Mouse (Mus musculus): ENCODE data around the gene Fst. TPM values are rescaled to one million over a fixed set of nuclear protein-coding genes. Genes with fewer than 3 reads are reported as not detected.
A peak's percentile ranks its signal among the peaks of the same experiment; 100 is the strongest.

Gene Fst
- 1 to 10 TPM; 2.3 to 3.5 (median 2.5) TPM for total RNA-seq (2022)

DNA sequence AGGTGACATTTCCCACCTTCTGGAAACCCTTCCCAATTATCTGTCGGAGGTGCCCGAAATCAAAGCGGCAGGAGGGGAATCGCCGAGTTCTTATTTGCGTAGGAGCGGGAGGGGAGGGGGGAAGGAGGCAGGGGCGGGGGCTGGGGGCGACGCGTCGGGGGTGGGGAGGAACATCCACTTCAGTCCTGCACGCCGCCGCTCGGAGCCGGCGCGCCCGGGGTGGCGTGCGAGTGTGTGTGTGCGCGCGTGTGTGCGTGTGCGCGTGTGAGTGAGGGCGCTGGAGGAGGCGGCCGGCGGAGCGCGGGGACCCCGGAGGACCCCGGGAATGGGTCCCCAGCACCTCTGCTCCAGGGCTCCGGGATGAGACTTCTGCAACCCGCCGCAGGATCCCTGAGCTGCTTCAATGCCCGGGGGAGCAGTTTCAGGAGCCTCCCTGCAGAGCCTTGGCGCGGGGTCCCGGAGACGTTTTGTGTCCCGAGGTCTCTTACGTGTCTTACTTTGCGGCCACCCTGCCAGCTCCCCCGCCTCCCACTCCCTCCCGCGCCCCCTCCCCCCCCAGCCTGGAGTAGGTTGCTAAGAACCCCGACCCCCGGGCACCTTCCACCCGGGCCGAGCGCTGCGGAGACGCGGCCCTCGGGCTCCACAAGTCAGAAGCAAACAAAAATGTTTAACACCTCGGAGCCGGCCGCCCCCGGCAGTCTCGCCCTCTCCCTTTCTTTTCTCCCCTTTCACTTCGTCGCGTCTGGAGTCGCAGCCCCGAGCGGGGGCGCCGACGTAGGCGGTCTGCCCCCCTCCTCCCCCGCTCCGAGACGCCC, at the start of gene Fst:
TSS of gene Fst (minus strand) at position 66 of the 815 bp plus-strand sequence.
- peak; percentile 12 to 24 for DNase-seq (ENCODE audit: low spot score in 2 of 2)

DNA sequence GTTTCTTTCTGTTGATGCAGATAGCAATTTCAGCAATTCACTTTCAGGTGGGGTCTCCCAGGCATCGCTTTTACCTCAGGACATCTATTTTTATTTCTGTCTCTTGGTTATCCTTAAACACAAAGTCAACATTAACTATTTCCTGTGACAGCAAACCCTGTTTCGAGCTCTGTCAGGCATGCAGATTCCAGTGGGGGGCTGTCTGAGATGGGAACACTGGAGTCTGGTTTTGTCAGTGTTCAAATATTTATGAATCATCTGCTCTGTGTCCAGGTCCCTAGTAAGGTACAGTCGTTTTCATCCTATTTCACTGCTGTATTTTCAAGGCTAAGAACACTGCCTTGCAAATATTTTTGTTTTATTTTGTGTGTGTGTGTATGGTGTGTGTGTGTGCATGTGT, 35.1 kb upstream of the Fst start:
- DNase-seq (ENCODE audit: low spot score in 2 of 2), result no peak

DNA sequence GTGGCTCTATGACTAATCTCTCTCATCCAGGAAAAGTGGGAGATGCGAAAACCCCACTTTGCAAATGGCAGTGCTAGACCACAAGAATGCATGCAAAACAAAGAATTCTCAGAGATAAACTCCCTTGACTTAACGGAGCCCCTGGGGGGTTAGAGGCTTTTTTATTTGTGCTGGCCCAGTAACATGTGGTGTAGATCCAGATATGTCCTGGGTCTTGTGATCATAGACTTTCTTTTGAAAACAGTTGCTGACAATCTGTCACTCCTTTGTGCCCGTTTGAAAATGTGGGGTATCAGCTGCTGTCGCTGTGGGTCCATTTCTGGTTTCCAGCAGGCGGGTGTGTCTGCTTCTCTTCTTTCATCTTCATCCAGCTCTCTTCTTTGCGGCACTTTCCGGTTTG, 29.4 kb upstream of the Fst start:
- DNase-seq (ENCODE audit: low spot score in 2 of 2), result no peak

DNA sequence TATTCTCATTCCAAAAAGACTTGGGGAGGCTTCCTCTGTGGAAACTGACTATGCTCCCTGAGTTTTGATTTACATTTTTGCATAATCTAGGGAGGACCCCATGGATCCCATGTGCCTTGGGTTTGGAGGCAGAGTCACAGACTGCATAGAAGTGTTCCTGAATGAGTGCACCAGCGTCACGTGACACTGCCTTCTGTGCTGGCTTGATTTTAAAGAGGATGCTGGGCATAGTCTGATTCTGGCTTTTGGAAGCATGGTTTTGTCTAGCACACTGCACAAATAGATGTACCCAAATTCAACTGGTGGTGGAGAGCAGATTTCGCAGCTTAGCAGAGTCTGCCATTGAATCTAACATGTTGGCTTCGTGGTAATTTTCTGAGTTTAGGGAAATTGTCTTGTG, 19.6 kb upstream of the Fst start:
- DNase-seq (ENCODE audit: low spot score in 2 of 2), result no peak

DNA sequence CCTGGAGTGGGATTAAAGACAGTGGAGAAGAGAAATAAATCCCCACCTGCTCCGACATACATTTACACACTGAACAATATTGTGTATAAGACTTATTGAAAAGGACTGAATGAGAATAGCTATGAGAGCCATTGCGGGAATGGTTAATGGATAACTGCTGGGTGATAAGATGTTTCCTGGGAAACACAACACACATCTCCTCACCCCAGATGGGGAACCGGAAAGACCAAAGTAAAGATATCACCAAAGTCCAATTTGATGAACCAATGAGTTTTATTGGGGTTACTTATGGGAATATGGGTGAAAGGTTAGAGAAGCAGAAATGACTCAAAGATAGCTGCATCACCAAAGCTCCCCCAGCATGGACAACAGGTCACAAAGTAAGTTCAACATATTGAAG, 11.2 kb upstream of the Fst start:
- DNase-seq (ENCODE audit: low spot score in 2 of 2), result no peak

DNA sequence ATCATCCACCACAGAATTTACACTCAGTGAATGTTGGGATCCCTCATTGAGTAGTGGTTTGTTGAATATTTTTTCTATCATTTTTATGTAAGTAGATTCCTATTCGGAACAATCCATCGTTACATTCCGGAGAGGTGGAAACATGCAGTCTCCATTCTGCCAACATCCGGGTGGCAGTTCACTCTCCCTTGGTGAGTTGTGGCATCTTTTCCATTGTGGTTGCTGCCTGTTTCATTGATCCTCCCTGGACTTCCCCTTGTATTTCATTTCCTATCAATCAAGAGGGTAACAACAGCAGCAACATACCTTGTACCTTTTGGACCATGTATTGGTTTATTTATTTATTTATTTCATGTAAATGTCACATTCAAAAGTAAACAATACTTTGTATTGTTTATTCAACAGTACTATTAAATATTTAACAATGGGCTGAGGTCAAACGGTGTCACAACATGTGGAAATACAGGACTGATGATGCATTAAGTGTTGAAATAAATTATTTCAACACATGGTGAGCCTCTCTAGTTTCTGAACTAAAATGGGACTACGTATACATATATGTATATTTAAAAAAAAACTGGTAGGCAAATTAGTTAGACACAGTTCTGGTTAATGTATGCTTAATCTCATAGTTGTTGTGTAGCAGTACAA, 7.6 kb upstream of the Fst start:
- no peak for DNase-seq (ENCODE audit: low spot score in 2 of 2)

DNA sequence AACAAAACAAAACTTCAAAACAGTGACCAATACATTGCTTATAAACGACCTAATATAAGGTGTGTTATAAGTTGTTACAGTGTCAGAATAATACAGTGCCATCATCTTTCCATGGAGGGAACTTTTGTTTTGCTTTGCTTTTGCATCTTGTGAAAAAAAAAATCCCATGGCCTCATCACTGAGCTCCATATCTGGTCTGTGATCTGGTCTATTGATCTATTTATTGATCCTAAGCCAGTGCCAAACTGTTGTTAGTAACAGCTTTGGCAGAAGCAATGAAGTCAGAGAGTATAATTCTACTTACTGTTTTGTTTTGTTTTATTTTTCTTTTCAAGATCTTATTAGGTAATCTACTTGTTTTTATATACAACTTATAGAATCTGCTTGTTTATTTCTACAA, 6.6 kb upstream of the Fst start:
- no peak for DNase-seq (ENCODE audit: low spot score in 2 of 2)

DNA sequence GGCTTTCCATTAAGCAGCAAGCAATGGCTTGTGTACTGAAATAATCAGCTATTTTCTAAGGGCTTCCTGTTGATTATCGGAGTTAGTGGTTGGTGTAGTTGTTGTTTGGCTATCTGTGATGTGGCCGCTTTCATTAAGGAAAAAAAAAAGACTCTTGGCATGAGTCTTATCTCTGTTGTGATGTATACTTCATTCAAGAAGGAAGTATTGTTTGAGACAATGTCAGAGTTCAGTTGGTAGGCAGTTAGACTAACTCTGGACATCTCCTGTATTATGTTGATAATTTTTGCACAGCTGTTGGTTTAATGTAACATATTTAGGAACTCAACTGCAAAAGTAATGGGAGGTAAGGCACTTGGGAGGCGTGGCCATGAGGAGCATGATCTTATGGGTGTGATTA, 6.1 kb upstream of the Fst start:
- no peak for DNase-seq (ENCODE audit: low spot score in 2 of 2)

DNA sequence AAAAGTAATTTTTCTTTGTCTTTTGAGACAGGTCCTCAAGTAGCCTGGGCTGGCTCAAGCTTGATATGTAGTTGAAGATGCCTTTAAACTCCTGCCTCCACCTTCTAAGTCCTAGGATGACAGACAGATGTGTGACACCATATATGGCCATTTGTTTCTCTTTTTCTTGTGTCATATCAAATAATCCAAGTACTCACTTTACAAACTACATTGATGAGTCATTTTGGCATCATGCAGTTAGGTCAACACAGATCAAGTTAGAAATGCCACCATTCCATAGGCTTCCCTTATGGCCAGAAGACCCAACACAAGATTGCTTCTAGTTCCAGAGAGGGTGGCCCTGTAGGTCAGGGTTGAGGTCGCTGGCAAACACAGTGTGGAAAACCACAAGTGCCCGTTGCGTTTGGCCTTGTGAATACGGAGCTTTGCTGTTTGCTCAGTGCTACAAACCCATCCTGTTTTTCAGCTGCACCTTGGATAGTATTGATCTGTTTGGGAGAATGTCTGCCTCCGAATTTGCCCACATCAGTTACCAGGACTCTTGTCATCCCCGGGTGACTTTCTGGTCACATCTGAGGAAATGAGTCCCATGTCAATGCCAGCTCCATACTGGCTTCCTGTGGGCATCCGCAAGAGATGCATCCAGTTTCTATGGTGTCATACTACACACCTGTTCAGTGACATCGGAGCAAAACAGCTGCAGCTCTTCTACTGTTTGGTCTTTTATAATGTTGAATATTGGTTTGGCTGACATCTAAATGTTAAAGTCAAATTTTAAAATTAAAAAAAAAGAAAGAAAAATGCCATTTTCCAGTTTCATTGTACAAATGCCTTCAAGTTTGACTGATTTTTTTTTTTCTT, 4.0 kb upstream of the Fst start:
- DNase-seq (ENCODE audit: low spot score in 2 of 2), result no peak

DNA sequence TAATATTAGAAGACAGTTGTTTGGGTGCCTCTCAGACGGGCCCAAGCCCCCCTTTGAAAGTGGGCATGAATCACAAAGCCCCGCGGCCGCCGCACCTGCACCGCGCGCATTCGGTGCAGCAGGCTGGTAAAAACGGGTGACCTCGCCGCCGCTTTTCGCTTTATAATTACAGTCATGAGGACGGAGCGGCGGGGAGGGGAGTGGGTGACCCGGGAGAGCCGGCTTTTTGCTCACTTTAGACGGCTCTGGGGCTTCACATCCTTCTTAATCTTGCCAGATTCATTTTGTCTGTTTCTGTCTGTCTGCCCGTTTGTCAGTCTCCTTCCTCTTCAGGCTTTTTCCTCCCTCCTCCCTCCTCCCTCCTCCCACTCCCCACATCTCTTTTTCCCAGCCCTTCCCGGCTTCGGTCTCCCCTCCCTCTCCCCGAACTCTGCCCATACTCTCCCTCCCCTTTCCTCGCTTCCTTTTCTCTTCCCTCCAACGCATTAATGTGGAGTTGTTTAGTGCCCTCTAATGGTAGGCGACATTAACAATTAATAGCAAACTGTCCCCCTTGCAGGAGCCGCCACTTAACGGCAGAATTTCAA, 1.6 kb upstream of the Fst start:
- no peak for DNase-seq (ENCODE audit: low spot score in 2 of 2)

DNA sequence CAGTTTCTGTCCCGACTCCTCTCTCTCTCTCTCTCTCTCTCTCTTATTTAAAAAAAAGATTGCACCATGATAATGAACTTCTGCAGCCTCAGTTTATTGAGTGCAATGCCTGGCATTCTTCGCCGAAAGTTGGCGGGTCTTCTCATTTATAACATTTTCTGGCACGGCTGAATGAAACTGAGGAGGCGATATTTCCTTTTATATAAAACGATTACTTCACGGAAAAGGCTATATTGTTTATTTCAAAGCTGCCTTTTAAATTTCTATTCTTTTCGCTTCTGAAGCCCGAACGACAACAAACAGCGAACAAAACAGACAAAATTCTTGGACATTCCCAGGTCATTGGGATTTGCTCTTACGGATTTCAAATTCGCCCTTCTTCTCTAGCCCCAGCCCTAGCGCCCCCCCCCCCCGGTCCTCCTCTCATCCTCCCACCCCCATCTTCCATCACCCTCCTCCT, 980 bp upstream of the Fst start:
- no peak for DNase-seq (ENCODE audit: low spot score in 2 of 2)

DNA sequence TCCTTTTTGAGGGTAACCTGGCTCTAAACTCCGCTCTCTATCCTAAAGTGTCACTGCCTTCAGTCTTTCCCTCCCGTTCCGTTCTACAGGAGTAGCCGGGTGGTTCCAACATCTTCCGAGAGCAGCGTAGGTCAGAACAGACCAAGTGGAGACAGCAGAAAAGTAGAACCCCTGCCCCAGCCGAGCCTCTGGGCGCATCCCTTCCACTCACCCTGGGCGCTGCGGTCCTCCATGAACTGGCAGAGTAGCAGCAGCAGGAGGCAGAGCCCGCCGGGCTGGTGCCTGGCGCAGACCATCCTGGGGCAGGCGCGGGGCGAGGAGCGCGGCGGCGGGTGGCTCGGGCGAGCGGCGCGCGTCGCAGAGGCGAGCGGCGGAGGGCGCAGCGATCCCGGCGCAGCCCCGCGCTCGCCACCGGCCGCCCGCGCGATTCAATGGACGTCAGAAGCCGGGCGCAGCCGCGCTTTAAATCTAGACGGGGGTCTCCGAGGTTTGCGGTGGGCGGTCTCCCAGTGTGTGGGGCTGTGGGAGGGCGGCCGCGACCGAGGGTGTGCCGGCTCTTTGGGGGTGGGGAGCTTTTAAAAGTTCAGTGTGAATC, 363 bp downstream of the Fst start:
- DNase-seq (ENCODE audit: low spot score in 2 of 2), result peak; percentile 3 to 17

DNA sequence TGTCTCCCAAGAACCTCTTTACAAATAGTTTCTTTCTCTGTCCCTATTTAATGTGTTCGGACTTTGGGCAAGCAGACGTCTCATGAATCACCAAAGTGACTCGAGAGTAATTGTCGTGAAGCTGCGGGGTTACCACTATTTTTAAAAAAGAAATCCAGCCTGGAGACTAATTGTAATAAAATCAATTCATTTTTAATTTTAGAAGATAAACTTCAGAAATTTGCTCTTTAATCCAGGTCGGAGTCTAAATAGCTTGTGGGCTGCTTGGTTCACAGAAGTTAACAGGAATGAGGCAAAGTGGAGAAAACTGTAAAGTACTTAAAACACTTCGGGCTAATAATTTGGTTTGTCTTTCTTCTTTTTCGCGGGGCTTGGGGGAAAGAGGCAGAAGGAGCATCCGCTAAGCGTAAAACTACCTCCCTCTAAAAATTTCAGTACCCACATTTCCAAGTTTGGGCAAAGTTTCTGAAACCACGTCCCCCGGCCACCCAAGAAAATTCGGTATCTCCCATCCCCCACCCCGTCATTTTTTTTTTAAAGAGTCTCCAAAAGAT, 1.1 kb downstream of the Fst start:
- DNase-seq (ENCODE audit: low spot score in 2 of 2), result no peak

DNA sequence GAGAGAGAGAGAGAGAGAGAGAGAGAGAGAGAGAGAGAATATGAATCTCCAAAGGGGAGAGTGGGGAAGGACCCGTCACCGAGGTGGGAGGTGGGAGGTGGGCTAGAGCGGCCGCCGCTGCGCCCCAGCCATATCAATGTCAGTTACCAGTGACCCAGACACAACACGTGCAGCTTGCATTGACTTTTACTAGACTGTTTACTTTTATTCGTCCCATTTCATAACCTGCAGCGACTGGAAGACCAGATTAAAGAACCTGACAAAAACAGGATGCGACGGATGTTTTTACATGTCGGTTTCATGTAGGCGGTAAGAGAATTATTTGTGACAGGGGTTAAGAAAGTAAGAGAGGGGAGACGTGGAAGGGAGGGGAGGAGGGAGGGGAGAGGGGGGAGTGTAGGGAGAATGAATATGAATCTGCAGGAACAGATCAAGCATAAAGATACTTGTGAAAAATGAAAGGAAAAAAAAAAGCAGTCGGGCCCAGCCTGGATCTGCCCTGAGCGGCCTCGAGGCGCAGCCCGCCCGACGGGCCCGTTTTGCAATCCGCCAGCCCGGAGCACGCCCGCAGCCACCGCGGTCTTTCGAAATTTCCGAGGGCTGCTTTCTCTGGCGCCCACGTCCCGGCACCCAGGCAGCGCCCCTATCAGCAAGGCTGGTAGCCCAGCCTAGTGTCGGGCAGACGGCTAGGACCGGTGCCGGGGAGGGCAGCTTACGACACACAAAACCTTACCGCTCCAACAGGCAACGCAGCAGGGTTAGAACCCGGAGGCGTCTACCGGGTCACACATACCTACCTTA, 1.8 kb downstream of the Fst start:
- DNase-seq (ENCODE audit: low spot score in 2 of 2), result peak in 1 of 2 experiments; percentile 6

DNA sequence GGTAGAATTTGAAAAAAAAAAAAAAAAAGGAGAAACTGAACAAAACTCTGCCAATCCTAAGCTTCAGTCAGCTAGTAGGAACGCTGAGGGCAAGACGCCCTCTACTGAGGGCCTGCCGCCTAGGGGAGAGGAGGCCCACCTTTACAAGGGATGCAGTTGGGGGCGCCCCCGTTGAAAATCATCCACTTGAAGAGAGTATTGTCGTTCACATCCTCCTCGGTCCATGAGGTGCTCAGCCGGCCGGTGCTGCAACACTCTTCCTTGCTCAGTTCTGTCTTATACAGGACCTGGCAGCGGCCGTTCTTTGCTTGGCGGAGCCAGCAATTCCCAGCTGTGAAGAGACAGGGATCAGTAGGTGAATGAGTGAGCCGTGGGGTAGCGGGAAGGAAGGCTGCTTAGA, 2.5 kb downstream of the Fst start:
- DNase-seq (ENCODE audit: low spot score in 2 of 2), result peak; percentile 12 to 25

DNA sequence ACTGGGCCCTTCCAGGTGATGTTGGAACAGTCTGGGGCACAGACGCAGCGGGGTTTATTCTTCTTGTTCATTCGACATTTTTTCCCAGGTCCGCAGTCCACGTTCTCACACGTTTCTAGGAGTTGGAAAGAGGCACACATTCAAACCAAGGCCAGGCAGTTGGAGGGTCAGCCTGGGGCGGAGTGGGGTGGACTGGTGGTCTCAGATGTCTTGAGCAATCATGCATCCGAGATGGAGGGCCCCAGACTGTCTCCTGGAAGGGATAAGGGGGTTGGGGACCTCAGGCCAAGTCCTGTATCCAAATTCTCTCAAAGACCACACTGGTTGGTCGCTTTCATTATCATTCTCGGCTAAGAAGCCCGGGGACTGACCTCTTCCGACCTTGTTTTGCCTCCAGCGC, 3.0 kb downstream of the Fst start:
- DNase-seq (ENCODE audit: low spot score in 2 of 2), result no peak

DNA sequence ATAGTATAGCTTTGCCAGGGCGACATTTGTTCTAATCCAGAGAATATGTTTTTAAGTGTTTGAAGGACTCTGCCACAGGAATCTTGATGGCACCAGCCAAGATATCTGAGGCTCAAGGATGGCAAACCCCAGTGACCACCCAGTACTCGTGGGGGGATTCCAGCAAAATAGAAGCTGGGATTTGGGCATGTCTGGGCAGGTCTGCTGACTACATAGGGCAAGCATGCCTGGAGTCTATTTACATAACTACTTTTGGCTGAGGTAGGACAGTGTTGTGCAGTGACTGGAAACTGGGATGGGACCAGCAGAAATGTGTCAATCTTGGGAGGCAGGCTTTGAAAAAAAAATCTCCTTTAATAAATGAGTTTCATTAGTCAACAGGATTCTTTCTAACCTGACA, 11.5 kb downstream of the Fst start:
- no peak for DNase-seq (ENCODE audit: low spot score in 2 of 2)

DNA sequence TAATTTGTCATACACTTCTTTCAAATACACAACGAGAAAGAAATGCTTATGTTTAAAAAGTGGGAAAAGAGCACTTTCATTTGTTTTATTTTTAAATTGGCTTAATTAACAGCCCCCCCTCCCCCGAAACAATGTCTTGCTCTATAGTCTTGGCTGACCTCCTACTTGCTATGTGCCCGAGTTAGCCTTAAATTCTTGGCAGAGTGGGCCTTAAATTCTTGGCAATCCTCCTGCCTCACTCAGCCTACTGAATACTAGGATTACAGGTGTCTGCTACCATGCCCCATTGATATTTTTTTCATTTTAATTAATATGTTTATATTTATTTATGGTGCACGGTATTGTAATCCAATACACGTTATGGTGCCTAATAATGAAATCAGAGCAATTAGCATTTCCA, 26.3 kb downstream of the Fst start:
- DNase-seq (ENCODE audit: low spot score in 2 of 2), result no peak

DNA sequence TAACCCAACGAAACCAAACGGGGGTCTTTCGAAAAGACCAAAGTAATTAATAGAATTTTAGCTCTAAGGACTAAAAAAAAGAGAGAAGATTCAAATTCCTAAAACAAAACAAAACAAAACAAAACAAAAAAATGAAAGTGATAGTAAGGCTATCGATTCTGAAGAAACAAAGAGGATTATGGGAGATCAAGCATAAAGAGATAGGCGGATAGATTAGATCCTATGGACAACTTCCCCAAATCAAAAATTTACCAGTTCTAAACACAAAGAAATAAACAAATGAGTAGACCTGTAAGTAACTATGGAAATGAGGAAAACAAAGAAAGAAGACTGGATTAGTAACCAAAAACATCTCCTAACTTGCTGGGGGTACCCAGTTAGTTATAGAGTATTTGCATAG, 33.5 kb downstream of the Fst start:
- DNase-seq (ENCODE audit: low spot score in 2 of 2), result no peak

DNA sequence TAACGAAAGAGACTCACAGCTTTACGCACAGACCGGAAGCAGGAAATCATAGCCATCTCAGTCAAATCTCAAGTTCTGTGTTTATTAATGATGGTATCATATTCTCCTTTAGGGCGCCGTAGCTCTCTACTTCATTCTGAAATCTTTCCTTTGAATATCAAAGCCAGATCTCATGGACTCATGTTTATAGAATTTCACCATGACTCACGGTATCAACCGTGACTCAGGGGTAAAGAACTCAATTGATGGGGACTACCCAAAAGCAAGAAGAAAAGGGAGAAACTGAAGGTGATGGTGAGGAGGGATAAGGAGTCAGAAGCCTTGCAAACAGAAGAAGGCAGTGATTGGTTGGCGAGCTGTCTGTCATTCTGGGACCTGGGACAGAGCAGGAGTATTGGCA, 38.5 kb downstream of the Fst start:
- no peak for DNase-seq (ENCODE audit: low spot score in 2 of 2)

Data from gastrocnemius, adult 8-10 months (tissue).